Mouse (Mus musculus): ENCODE results near the gene Ctnna3. TPM values are rescaled to one million over a fixed set of nuclear protein-coding genes. Genes with fewer than 3 reads are reported as not detected.

The Ctnna3 gene
- polyA plus RNA-seq, 1 experiment from 2014 or later: 0.39 TPM

GRCm38 (mm10) chr10:64086183-64086566 is 656.3 kb downstream of the Ctnna3 start:
- 49% methylated on average over 16 of the region's 16 CpGs for WGBS
- Histone ChIP-seq H3K36me3 (ENCODE audit: insufficient read depth) (no peaks in the 10 kb centered on the region), H3K4me3 (ENCODE audit: low read depth, low read length) (no peak overlapping the region), H3K4me2 (peak overlapping the region; percentile 63), H3K4me1 (ENCODE audit: insufficient read depth) (no peaks in the 10 kb centered on the region), H3K27ac (ENCODE audit: low read depth) (no peak overlapping the region), H3K9me3 (ENCODE audit: low read depth, low read length) (no peaks in the 10 kb centered on the region), H3K9ac (no peak overlapping the region; the same call in 1 of the 2 replicates), H3K27me3 (ENCODE audit: insufficient read depth, low read length) (peaks cover 15% of the 10 kb centered on the region)
- ATAC-seq (ENCODE audit: insufficient read depth): no peak
- no peak for TF ChIP-seq CTCF (IDR thresholded peaks at IDR 0.05; ENCODE audit: low read depth)
- no peak for DNase-seq

DNA sequence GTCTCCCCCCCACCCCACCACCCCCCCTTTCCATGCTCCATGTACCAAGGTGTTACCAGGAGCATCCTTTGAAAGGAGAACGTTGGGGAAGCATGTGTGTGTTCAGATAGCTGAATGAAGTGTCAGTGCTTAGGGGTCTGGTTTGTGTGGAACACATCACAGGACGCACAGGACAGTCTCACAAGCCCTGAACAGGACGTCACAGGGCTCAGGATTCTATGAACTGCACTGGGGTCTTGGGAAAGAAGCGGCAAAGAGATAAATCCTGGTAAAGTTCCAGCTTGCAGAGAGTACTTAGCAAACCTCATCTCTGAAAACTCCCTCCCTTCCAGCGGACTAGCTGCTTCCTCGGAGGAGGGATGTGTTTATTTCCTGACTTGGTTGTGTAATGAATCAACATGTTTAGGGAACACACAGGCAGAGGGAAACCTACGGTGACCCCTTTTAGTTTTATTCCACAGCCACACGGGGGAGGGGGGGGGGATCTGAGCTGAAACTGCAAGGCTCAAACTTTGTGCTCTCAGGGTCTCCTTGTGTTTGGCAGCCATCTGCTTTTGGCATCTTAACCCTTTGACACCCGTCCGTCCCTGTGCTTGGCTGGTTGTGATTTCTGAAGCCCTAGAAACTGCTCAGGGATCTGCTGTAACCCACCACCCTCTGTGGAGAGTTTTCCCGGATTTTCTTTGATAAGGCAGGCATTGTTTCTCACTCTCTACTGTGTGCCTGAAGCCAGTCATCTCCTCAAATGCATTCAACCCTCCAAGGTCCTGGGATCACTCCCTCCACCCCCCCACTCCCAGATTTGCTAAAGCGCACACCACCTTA is 656.9 kb downstream of the Ctnna3 start:
- Histone ChIP-seq H3K4me1 (ENCODE audit: insufficient read depth) (no peaks in the 10 kb centered on the region), H3K4me3 (ENCODE audit: low read depth, low read length) (peak overlapping the region; percentile 34), H3K9me3 (ENCODE audit: low read depth, low read length) (no peaks in the 10 kb centered on the region), H3K4me2 (peak overlapping the region; percentile 63), H3K27me3 (ENCODE audit: insufficient read depth, low read length) (peaks cover 15% of the 10 kb centered on the region), H3K9ac (no peak overlapping the region; the same call in 1 of the 2 replicates), H3K27ac (ENCODE audit: low read depth) (no peak overlapping the region), H3K36me3 (ENCODE audit: insufficient read depth) (no peaks in the 10 kb centered on the region)
- peak; percentile 60; the same call in 1 of the 2 replicates for ATAC-seq (ENCODE audit: insufficient read depth)
- WGBS: 3% methylated on average over 12 of the region's 12 CpGs
- TF ChIP-seq CTCF (IDR thresholded peaks at IDR 0.05; ENCODE audit: low read depth): no peak
- DNase-seq: peak; percentile 74

GRCm38 (mm10) chr10:64087521-64087920 is 657.6 kb downstream of the Ctnna3 start:
- Histone ChIP-seq H3K27me3 (ENCODE audit: insufficient read depth, low read length) (peaks cover 15% of the 10 kb centered on the region), H3K9ac (no peak overlapping the region), H3K9me3 (ENCODE audit: low read depth, low read length) (no peaks in the 10 kb centered on the region), H3K4me2 (peak overlapping the region; percentile 63), H3K27ac (ENCODE audit: low read depth) (no peak overlapping the region), H3K4me1 (ENCODE audit: insufficient read depth) (no peaks in the 10 kb centered on the region), H3K4me3 (ENCODE audit: low read depth, low read length) (peak overlapping the region; percentile 34), H3K36me3 (ENCODE audit: insufficient read depth) (no peaks in the 10 kb centered on the region)
- ATAC-seq (ENCODE audit: insufficient read depth) (no peak), DNase-seq (no peak)
- no peak for TF ChIP-seq CTCF (IDR thresholded peaks at IDR 0.05; ENCODE audit: low read depth)
- 3% methylated on average over 12 of the region's 12 CpGs for WGBS

DNA sequence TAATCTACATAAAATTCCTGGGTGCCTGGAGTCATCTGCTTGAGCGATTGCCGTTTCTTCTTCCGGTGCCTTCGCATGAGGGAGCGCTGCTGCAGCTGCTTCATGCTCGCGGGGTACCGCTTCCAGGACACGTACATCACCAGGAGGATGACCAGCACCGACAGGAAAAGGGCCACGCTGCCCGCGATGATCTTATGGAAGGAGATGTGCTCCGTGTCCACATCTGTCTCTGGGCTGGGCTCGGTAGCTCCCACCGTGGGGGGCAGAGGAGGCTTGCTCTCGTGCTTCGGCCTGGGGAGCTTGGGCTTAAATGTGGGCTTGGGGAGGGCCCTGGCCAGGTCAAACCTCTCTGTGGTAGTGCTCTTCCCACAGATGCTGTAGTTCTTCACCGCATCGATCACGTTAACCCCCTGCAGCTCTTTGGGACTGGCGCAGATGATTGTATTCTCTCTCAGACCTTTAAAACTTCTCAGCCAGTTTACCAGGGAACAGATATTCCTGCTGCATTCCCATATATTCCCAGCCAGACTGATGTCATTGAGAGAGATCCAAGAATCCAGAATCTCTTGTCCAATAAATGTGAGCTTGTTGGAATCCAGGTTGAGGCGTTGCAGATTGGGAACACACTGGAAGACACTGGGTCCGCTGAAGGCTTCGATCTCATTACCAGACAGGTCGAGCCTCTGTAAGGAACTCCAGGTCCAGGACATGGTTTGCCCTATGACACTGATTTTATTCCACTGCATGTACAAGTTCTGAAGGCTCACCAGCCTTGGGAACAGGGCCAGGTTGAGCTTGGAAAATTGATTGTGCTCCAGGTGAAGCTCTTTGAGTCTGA is 658.3 kb downstream of the Ctnna3 start:
- WGBS: 8% methylated on average over 26 of the region's 26 CpGs
- no peak overlapping the region for H3K9ac ChIP-seq
- peak; percentile 56 for DNase-seq

DNA sequence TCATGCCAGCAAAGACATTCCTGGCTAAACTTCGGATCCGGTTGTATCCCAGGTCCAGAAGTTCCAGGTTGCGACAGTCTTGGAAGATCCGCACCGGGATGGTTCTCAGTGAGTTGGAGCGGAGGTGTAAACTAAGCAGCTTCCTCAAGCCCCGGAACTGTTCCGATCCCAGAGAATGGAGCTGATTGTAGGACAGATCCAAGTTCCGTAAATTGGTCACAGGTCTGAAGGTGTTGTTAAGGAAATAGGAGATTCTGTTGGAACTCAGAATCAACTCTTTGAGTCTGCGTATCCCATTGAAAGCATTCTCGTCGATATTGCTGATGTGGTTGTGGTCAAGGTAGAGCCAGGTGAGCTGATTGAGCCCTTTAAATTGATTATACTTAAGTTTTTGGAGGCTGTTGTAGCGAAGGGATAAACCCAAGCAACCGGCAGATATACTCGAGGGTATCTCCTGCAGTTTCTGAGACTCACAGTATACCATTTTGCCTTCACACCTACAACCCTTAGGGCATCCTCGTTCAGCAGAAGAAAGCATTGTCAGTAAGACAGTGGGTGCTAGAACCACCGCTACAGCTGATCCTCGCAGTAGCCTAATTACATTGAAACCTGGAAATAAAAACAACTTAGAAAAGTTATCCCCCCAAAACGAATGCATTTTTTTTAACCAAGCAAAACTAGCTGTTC is 659.0 kb downstream of the Ctnna3 start:
- no peak for ATAC-seq (ENCODE audit: insufficient read depth)
- WGBS: 28% methylated on average over 19 of the region's 19 CpGs
- Histone ChIP-seq H3K36me3 (ENCODE audit: insufficient read depth) (no peaks in the 10 kb centered on the region), H3K27me3 (ENCODE audit: insufficient read depth, low read length) (peaks cover 15% of the 10 kb centered on the region), H3K4me3 (ENCODE audit: low read depth, low read length) (no peak overlapping the region), H3K9ac (no peak overlapping the region), H3K9me3 (ENCODE audit: low read depth, low read length) (no peaks in the 10 kb centered on the region), H3K4me2 (peak overlapping the region; percentile 7; the same call in 1 of the 2 replicates), H3K27ac (ENCODE audit: low read depth) (no peak overlapping the region), H3K4me1 (ENCODE audit: insufficient read depth) (no peaks in the 10 kb centered on the region)
- no peak for DNase-seq
- no peak for TF ChIP-seq CTCF (IDR thresholded peaks at IDR 0.05; ENCODE audit: low read depth)

More for the DNA sequence above, 658.3 kb downstream of the Ctnna3 start:
- no peak for ATAC-seq (ENCODE audit: insufficient read depth)
- Histone ChIP-seq H3K36me3 (ENCODE audit: insufficient read depth) (no peaks in the 10 kb centered on the region), H3K4me2 (peak overlapping the region; percentile 63), H3K4me1 (ENCODE audit: insufficient read depth) (no peaks in the 10 kb centered on the region), H3K27me3 (ENCODE audit: insufficient read depth, low read length) (peaks cover 15% of the 10 kb centered on the region), H3K27ac (ENCODE audit: low read depth) (no peak overlapping the region), H3K4me3 (ENCODE audit: low read depth, low read length) (peak overlapping the region; percentile 34), H3K9me3 (ENCODE audit: low read depth, low read length) (no peaks in the 10 kb centered on the region)
- no peak for TF ChIP-seq CTCF (IDR thresholded peaks at IDR 0.05; ENCODE audit: low read depth)

GRCm38 (mm10) chr10:64089680-64090460 is 660.0 kb downstream of the Ctnna3 start, which contains the start of gene Lrrtm3:
TSS of gene Lrrtm3 (minus strand) at chr10:64090277.
- peak within 1 kb of the TSS; percentile 63 for H3K4me2 ChIP-seq
- H3K27me3 ChIP-seq (ENCODE audit: insufficient read depth, low read length): peaks cover 15% of the 10 kb centered on the region
- peak; percentile 78 for TF ChIP-seq CTCF (IDR thresholded peaks at IDR 0.05; ENCODE audit: low read depth)
- H3K27ac ChIP-seq (ENCODE audit: low read depth): no peak within 1 kb of the TSS
- H3K4me3 ChIP-seq (ENCODE audit: low read depth, low read length): peak within 1 kb of the TSS; percentile 24
- H3K4me1 ChIP-seq (ENCODE audit: insufficient read depth): no peaks in the 10 kb centered on the region
- DNase-seq: peak; percentile 87
- H3K9ac ChIP-seq: peak within 1 kb of the TSS; percentile 29; the same call in 1 of the 2 replicates
- no peaks in the 10 kb centered on the region for H3K9me3 ChIP-seq (ENCODE audit: low read depth, low read length)
- 2% methylated on average over 22 of the region's 22 CpGs for WGBS
- ATAC-seq (ENCODE audit: insufficient read depth): peak; percentile 90
- H3K36me3 ChIP-seq (ENCODE audit: insufficient read depth): no peaks in the 10 kb centered on the region

Data from lung, embryonic 14.5 days (tissue).